Mouse (Mus musculus) testis, adult 2 months (tissue): ENCODE results near the gene Slc5a3.

Experiments
- CTCF ChIP-seq: fragments of 200-500 bp; IDR thresholded peaks from 2 replicates; pipeline ENCODE4 v1.5.1; 2012; ENCODE audit warnings: low read depth, mild to moderate bottlenecking, inconsistent platforms, low read length, moderate library complexity; ENCODE audit not compliant: control insufficient read depth, insufficient read depth, insufficient replicate concordance
- POLR2A ChIP-seq: fragments of 200-500 bp; IDR thresholded peaks from 2 replicates; pipeline ENCODE4 v1.6.1; 2012; ENCODE audit warnings: low read depth, mild to moderate bottlenecking, inconsistent platforms, low read length, moderate library complexity; ENCODE audit not compliant: control insufficient read depth

DNA sequence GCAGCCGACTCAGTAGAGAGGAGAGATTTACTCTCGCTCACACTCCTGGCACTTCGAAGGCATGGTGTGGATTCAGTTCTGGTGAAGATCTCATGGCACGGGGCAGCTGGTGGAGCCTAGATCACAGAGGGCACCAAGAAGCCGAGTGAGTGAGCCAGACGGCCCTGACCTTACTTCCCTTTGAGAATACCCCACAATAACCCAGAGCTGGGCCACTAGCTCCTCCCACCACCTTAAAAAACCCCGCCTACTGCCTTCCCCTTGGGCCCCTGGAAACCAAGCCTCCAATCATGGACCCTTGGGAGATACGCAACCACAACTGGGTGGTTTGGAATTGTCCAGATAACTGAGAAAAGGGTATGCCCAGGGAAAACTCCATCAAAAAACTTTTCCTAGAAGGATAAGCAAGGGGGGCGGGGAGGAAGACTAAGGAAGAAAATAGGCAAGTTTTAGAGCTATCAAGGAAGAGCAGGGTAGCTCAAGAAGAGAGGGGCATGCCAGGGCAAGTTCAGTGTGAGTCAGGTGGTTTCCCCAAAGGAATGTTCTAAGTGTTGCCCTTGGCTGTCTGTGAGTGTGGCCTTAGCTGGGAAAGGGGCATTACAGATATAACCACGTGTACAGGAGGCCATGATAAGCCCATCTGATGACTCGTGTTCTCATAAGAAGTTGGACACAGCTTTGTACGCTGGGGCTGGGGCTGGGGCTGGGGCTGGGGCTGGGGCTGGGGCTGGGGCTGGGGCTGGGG is 36.3 kb upstream of the Slc5a3 start:
- no peak for TF ChIP-seq CTCF
- no peak for TF ChIP-seq POLR2A
